Mouse (Mus musculus): ENCODE data around the gene Hes1. TPM values are rescaled to one million over a fixed set of nuclear protein-coding genes. Genes with fewer than 3 reads are reported as not detected.

Gene Hes1
- polyA plus RNA-seq, 1 experiment: 35.8 TPM

GRCm38 (mm10) chr16:30096050-30096449, 31.9 kb downstream of the Hes1 start:
- Histone ChIP-seq H3K36me3 (ENCODE audit: control insufficient read depth, insufficient read depth) (no peaks in the 10 kb centered on the region), H3K79me2 (ENCODE audit: control insufficient read depth, insufficient read depth) (no peaks in the 10 kb centered on the region), H3ac (ENCODE audit: control insufficient read depth, insufficient read length) (no peak overlapping the region), H3K27me3 (ENCODE audit: control insufficient read depth, insufficient read depth, insufficient read length) (no peaks in the 10 kb centered on the region), H3K4me2 (ENCODE audit: low read depth) (no peak overlapping the region), H3K4me3 (no peak overlapping the region)
- TF ChIP-seq MYOG (IDR thresholded peaks at IDR 0.05; ENCODE audit: control insufficient read depth in 1 of 3, insufficient read depth in 1 of 3, insufficient read length in 2 of 3, low read depth in 2 of 3) (no peak), SRF (IDR thresholded peaks at IDR 0.05; ENCODE audit: control insufficient read depth, insufficient read length, low read depth) (no peak)

GRCm38 (mm10) chr16:30096475-30096874, 32.3 kb downstream of the Hes1 start:
- Histone ChIP-seq H3K27me3 (ENCODE audit: control insufficient read depth, insufficient read depth, insufficient read length) (no peaks in the 10 kb centered on the region), H3K4me3 (no peak overlapping the region), H3K36me3 (ENCODE audit: control insufficient read depth, insufficient read depth) (no peaks in the 10 kb centered on the region), H3ac (ENCODE audit: control insufficient read depth, insufficient read length) (no peak overlapping the region), H3K79me2 (ENCODE audit: control insufficient read depth, insufficient read depth) (no peaks in the 10 kb centered on the region), H3K4me2 (ENCODE audit: low read depth) (no peak overlapping the region)
- TF ChIP-seq REST (IDR thresholded peaks at IDR 0.05; ENCODE audit: insufficient read depth, insufficient read length) (no peak), MYOG (IDR thresholded peaks at IDR 0.05; ENCODE audit: control insufficient read depth in 1 of 3, insufficient read depth in 1 of 3, insufficient read length in 2 of 3, low read depth in 2 of 3) (no peak), SRF (IDR thresholded peaks at IDR 0.05; ENCODE audit: control insufficient read depth, insufficient read length, low read depth) (no peak), TCF12 (IDR thresholded peaks at IDR 0.05; ENCODE audit: insufficient read depth, poor library complexity, severe bottlenecking) (no peak), USF1 (IDR thresholded peaks at IDR 0.05; ENCODE audit: low read depth) (no peak), E2F4 (IDR thresholded peaks at IDR 0.05; ENCODE audit: insufficient read depth) (no peak), MAX (IDR thresholded peaks at IDR 0.05; ENCODE audit: low read depth) (no peak), POLR2A (IDR thresholded peaks at IDR 0.05; ENCODE audit: insufficient read length, low read depth) (no peak), TCF3 (IDR thresholded peaks at IDR 0.05; ENCODE audit: insufficient read length, low read depth) (no peak), MYOD1 (IDR thresholded peaks at IDR 0.05; ENCODE audit: control insufficient read depth in 1 of 3, insufficient read length in 2 of 3, low read depth in 2 of 3) (no peak), POLR2AphosphoS2 (IDR thresholded peaks at IDR 0.05; ENCODE audit: insufficient read length, low read depth) (no peak), CEBPB (IDR thresholded peaks at IDR 0.05; ENCODE audit: insufficient read depth, poor library complexity, severe bottlenecking) (no peak)

- Histone ChIP-seq H3K27me3 (ENCODE audit: control insufficient read depth, insufficient read depth, insufficient read length) (no peaks in the 10 kb centered on the region), H3K79me2 (ENCODE audit: control insufficient read depth, insufficient read depth) (no peaks in the 10 kb centered on the region), H3ac (ENCODE audit: control insufficient read depth, insufficient read length) (no peak overlapping the region), H3K4me2 (ENCODE audit: low read depth) (no peak overlapping the region), H3K36me3 (ENCODE audit: control insufficient read depth, insufficient read depth) (no peaks in the 10 kb centered on the region), H3K4me3 (no peak overlapping the region)
- TF ChIP-seq MAX (IDR thresholded peaks at IDR 0.05; ENCODE audit: low read depth) (no peak), TCF3 (IDR thresholded peaks at IDR 0.05; ENCODE audit: insufficient read length, low read depth) (no peak), USF1 (IDR thresholded peaks at IDR 0.05; ENCODE audit: low read depth) (no peak), CEBPB (IDR thresholded peaks at IDR 0.05; ENCODE audit: insufficient read depth, poor library complexity, severe bottlenecking) (no peak)
These were observed 34.9 kb downstream of the Hes1 start for GRCm38 (mm10) chr16:30099124-30099523.

GRCm38 (mm10) chr16:30102149-30102915, 38.1 kb downstream of the Hes1 start:
- no peaks in the 10 kb centered on the region for H3K79me2 ChIP-seq (ENCODE audit: control insufficient read depth, insufficient read depth)
- peak overlapping the region; percentile 32 for H3K4me2 ChIP-seq (ENCODE audit: low read depth)
- TF ChIP-seq E2F4 (IDR thresholded peaks at IDR 0.05; ENCODE audit: insufficient read depth) (no peak), CEBPB (IDR thresholded peaks at IDR 0.05; ENCODE audit: insufficient read depth, poor library complexity, severe bottlenecking) (peak; percentile 84)
- no peaks in the 10 kb centered on the region for H3K36me3 ChIP-seq (ENCODE audit: control insufficient read depth, insufficient read depth)
- no peak overlapping the region for H3ac ChIP-seq (ENCODE audit: control insufficient read depth, insufficient read length)
- H3K4me3 ChIP-seq: no peak overlapping the region
- H3K27me3 ChIP-seq (ENCODE audit: control insufficient read depth, insufficient read depth, insufficient read length): no peaks in the 10 kb centered on the region

GRCm38 (mm10) chr16:30102982-30103381, 38.8 kb downstream of the Hes1 start:
- no peaks in the 10 kb centered on the region for H3K27me3 ChIP-seq (ENCODE audit: control insufficient read depth, insufficient read depth, insufficient read length)
- H3K79me2 ChIP-seq (ENCODE audit: control insufficient read depth, insufficient read depth): no peaks in the 10 kb centered on the region
- no peak overlapping the region for H3K4me3 ChIP-seq
- H3ac ChIP-seq (ENCODE audit: control insufficient read depth, insufficient read length): no peak overlapping the region
- H3K4me2 ChIP-seq (ENCODE audit: low read depth): peak overlapping the region; percentile 32
- no peaks in the 10 kb centered on the region for H3K36me3 ChIP-seq (ENCODE audit: control insufficient read depth, insufficient read depth)
- TF ChIP-seq TCF3 (IDR thresholded peaks at IDR 0.05; ENCODE audit: insufficient read length, low read depth) (no peak), MYOG (IDR thresholded peaks at IDR 0.05; ENCODE audit: control insufficient read depth in 1 of 3, insufficient read depth in 1 of 3, insufficient read length in 2 of 3, low read depth in 2 of 3) (no peak), USF1 (IDR thresholded peaks at IDR 0.05; ENCODE audit: low read depth) (no peak), MAX (IDR thresholded peaks at IDR 0.05; ENCODE audit: low read depth) (no peak), SRF (IDR thresholded peaks at IDR 0.05; ENCODE audit: control insufficient read depth, insufficient read length, low read depth) (no peak), POLR2A (IDR thresholded peaks at IDR 0.05; ENCODE audit: insufficient read length, low read depth) (no peak), MYOD1 (IDR thresholded peaks at IDR 0.05; ENCODE audit: control insufficient read depth in 1 of 3, insufficient read length in 2 of 3, low read depth in 2 of 3) (no peak), E2F4 (IDR thresholded peaks at IDR 0.05; ENCODE audit: insufficient read depth) (no peak), POLR2AphosphoS2 (IDR thresholded peaks at IDR 0.05; ENCODE audit: insufficient read length, low read depth) (no peak), CEBPB (IDR thresholded peaks at IDR 0.05; ENCODE audit: insufficient read depth, poor library complexity, severe bottlenecking) (no peak), TCF12 (IDR thresholded peaks at IDR 0.05; ENCODE audit: insufficient read depth, poor library complexity, severe bottlenecking) (no peak), REST (IDR thresholded peaks at IDR 0.05; ENCODE audit: insufficient read depth, insufficient read length) (no peak)
